Mouse (Mus musculus) thymus, adult 2 months (tissue): ENCODE results near the gene Olfr372.

Experiments
- CTCF ChIP-seq: fragments of 200-500 bp; IDR thresholded peaks from 2 replicates; pipeline ENCODE4 v1.5.1; 2012; ENCODE audit warnings: mild to moderate bottlenecking, control low read depth, low read length, moderate library complexity, borderline replicate concordance; ENCODE audit not compliant: control insufficient read depth, poor library complexity, insufficient read depth; ENCODE audit errors: extremely low read depth
- POLR2A ChIP-seq: fragments of 200-500 bp; IDR thresholded peaks from 2 replicates; pipeline ENCODE4 v1.6.1; 2012; ENCODE audit warnings: mild to moderate bottlenecking, low read length, control low read depth, moderate library complexity; ENCODE audit not compliant: control insufficient read depth, poor library complexity, insufficient read depth; ENCODE audit errors: extremely low read depth

GRCm38 (mm10) chr8:72006763-72007162 lies 34.3 kb upstream of the Olfr372 start:
- TF ChIP-seq CTCF = no peak
- no peak for TF ChIP-seq POLR2A
